Mouse (Mus musculus) skeletal muscle tissue, adult 2 months (tissue): ENCODE results near the gene Adh7.

Experiments used
- DNase-seq: peaks from one replicate; pipeline ENCODE4 v3.0.0-alpha.2; 2012; ENCODE audit warnings: low read depth, low spot score

The Adh7 gene

DNA sequence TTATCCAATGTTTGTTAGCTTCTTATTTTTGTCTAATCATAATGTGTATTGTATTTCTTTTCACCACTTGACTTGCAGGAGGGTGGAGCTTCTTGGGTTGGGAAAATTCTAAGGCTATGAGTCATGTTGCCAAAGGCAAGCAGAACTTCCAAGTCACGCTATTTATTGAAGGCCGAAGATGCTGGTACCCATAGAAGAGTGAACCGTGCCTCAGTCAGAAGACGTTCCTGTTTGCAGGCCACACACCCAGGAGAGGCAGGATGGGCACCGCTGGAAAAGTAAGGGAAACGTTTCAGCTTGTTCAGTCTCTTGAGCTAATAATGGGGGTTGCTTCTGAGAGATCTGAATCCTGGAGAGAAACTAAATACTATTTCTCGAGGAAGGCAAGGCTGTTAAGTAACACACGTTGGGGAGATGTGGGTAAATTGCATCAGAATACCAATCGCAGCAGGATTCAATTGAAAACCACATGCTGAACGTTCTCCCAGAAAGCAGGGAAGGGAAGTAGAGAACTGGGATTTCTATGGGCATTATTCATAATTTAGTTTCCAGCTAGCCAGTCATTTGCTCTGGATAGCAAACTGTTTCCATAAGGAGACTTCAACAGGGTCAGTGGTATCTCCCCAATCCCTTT, at the start of gene Adh7:
Gene Adh7, plus strand, starts transcription at position 130 of the 634 bp plus-strand sequence.
- DNase-seq: no peak

DNA sequence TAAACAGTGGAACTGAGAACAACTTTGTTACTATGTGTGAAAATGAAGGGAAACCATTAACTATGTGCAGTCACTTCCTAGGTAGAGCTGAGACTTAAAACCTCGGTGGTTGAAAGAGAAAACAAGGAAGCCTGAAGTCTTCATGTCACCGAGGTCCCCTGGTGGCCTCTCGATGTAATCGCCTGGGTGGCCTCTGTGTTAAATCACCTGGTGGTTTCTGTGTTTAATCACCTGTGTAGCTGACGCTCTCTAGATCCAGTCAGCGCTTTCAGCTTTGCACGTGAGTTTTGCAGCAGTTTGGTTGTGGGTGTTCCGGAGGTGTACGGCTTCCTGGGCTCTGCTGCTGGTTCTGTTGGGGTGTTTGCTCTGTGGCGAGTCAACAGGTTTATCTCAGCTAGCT, 44.3 kb upstream of the Adh7 start:
- DNase-seq: no peak

DNA sequence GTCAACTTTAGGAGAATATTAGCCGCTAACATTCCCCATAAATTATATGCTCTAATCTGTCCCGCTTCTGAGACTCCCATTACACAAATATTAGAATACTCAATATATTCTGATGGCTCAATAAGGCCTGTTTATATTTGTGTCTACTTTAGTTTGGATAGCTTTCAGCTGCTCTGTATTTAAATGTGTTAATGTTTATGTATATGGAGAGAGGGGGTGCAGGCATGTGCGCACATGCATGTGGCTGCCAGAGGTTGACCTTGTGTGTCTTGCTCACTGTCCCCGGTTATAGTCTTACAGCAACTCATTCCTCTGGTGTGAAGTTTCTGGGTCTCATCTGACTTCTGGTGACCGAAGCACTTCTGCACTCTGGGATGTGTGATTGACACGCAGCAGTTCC, 42.0 kb upstream of the Adh7 start:
- DNase-seq: no peak

DNA sequence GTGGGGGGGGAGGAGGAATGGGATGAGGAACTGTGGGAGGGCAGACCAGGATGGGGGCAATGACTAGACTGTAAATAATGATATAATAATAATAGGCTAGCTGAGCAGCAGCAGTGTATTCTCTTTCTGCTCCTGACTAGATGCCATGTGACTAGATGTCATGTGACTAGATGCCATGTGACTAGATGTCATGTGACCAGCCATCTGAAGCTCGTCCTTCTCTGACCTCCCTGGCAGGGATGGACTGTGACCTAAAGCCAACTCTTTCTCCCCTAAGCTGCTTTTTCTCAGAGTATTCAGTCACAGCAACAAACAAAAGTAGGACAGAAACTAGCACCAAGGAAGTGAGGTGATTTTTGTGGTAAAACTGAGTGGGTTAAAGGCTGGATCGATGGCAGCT, 35.5 kb upstream of the Adh7 start:
- no peak for DNase-seq

DNA sequence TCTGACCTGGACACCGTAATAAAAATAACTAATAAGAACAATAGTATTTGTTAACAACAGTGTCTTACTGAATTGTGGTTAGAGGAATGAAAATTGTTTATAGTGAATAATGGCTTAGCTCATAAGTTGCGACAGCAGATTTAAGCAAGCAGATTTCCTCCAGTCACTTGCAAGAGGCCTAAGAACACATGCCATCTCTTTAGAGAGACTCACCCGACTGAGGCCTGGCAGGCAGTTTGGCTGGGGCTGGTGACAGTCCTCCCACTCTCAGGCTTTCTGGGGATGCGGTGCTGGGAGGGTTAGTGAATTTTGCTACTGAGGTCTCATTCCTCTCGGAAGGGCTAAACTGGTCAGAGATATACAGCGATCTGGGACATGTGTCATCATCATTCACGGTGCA, 34.2 kb upstream of the Adh7 start:
- no peak for DNase-seq

DNA sequence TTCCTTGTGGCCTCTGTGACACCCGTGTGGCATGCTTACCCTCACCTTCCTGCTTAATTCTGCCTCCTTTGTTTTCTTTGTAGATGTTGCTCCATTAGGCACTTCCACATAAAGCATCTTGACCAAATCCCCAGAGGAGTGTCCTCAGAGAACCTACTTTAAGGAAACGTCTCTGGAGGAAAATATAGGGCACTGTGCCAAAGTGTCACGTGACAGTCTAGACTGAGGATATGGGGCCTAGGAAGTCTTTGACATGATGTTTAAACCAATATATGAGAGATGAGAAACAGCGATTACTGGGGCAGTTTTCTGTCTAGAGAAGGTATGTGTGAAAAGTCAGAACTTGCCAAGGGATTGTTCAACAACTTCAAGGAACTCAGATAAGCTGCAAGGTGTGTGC, 32.3 kb upstream of the Adh7 start:
- no peak for DNase-seq

DNA sequence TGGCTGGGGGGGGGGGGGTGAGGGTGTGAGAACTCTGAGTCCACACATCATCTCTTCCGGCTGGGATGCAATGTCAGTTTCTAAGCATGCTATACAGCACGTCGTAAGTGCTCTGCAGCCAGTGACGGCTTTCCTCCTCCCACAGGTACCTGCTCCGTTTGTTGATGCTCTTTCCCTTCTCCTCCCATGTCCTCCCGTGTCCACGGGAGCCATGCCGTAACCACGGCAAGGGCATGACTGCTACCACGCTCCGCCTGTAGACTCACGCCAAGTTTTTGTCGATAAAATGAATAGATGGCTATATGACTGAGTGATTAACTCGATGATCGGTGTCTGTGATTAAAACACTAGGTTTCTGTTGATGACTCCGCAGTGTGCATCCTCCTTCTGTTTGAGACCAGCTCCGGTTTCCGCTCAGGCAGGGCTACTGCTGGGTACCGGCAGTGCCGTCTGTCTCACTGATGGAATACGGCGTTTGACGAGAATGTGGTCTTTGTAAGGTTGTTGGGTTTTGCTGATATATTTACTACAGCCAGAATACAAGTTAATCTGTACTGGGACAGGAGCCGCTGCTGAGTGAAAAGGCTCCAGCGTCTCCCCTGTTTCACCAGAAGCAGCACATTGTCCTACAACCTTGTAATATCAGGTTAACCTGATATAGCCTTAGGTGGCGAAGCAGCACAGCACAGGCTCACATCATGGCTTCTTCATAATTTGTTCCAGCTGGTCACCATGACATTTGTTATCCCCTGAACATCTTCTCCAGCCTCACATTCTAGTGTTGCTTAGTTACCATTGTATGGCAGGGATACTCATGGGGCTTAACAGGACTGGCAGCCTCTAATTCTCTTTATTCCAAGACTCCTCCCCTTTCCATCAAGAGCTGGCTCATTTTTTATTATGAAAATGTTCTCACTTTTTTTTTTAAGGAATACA, 31.3 kb upstream of the Adh7 start:
- DNase-seq: no peak

DNA sequence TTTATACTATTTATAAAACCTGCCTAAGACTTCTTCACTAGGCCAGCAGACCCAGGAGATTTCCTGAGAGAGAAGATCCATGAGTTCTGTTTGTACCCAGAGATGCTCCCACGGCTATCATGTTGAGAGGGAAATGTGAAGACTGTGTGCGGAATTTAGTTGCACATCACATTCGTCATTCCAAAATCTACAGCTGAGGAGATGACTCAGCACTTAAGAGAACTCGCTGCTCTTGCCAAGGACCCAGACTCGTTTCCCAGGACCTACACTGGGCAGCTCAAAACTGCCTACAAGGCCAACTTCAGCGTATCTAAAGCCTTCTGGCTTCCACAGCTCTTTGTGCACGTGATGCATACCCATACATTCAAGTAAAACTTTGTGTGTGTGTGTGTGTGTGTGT, 25.3 kb upstream of the Adh7 start:
- DNase-seq: peak; percentile 43

DNA sequence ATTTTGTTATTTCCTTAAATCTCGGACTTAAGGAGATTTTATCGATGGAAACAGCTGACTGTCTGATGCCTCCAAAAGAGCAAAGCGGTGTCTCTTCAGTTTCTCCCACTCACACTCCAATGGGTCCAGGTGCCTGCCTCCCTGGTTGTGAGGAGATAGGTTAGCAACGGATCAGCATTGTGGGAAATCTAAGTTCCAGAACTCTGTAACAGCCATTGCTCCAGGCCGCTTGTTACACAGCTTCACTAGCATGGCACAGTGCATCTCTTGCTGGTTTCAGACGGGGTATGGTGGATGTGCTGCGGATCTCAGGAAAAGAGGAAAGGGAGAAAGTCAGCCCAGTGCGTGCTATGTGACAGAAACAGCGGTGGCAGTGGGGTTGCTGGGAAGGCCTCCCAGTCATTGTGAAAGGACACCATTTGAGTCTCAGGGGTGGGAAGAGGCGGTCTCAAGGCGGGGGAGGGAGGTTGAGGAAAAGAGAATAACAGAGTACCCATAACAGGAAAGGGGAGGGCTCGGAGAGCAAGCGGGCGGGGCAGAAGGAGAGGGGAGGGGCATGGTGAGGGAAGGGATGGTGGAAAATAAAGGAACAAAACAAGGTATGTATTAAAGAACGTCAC, 23.8 kb upstream of the Adh7 start, which contains the start of gene 4930579F01Rik:
Gene 4930579F01Rik, minus strand, starts transcription at position 143 of the 620 bp plus-strand sequence.
- DNase-seq: no peak

DNA sequence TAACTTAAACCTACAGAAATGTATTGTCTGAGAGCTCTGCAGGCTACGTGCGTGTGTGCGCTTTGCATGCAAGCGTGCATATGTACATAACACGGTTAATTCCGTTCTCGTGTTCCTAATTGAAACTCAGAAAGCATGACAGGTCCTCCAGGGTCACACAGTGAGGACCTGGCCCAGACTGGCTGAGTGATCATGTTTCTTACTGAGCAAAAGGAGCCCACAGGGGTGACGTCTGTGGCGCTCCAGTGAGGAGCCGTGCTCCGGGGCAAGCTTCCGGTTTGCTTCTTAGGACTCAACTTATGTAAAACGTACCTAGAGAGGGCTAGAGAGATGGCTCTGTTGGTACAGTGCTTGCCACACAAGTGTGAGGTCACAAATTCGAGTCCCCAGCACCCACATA, 20.5 kb upstream of the Adh7 start:
- DNase-seq: peak; percentile 58

DNA sequence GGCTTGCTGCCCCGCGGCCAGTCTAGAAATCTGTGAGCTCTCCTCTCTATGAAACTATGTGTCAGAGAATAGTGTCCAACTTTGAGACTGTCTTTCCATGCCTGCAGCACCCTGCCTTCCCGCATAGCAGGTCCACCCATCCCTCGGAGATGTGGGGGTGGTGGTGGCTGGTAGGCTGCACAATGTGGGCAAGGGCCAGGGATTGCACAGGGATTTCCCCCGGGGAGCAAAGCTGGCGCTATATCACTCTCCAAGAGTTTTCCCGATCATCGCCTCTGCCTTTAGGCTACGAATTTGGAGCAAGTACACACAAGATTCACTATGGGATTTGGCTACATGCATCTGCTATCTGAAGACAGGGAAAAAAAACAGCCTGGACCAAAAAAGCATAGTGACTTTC, 20.0 kb upstream of the Adh7 start:
- no peak for DNase-seq

DNA sequence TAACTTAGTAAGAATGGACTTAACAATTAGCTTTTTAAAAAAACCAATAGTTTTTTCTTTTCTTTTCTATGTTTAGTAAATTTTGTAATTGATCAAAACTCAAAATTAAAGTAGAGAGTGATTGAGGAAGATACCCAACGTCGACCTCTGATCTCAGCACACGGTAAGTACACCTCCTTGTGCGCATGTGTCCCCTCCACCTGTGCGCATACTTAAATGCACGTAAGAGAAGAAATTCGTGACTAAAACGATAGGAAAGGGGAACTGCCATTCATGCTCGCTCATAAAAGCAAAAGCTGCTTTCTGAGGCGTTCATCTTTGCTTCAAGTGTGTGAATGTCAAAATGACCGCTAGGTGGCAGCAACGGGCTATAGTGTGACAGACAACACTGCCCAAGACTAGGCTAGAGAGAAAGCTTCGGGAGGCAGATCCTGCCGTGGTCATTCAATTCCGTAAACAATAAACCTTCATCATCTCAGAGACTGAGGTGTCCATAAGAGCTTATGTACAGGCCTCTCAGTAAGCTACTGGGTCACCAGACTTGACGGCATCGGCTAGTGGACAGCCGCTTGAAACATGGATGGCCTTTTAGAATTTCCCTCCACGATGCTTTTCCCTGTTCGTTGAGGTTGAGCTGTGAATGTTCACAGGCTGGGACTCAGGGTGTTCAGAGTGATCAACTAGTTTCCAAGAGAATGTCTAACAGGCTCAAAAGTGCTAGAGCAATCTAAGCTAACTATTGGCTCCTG, 19.4 kb upstream of the Adh7 start:
- DNase-seq: peak; percentile 80

DNA sequence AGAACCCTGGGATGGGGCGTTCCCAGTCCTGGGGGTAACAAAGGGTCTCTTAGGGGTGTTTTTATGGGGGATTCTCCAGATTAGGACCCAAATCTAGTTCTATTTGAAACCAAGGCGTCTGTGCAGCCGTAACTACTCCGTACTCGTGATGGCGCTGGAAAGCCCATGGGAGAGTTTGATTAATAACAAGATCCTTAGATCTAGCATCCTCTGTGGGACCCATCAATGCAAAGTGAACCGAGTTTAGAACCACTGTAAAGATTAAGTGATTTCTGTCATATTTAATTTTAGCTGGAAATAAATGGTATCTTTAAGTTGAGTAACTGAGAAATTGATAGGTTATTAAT, 18.9 kb upstream of the Adh7 start:
- DNase-seq: no peak

DNA sequence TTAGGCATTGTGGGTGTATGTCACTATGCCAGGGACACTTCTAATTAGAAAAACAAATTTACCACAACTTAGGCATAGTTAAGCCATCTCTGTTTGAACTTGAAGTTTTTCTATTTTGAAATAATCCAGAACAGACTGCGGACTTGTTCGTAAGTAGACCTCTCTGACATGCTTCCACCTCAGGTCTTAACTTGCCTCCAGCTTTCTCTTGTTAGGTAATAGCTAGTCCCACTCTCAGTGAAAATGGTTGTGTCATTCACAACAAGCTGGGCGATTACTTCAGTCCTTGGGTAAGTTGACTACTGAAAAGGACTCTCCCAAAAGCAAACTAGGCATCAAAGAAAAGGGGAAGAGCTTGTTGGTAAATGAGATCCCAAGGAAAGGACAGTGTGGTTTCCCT, 8.7 kb upstream of the Adh7 start:
- DNase-seq: no peak

DNA sequence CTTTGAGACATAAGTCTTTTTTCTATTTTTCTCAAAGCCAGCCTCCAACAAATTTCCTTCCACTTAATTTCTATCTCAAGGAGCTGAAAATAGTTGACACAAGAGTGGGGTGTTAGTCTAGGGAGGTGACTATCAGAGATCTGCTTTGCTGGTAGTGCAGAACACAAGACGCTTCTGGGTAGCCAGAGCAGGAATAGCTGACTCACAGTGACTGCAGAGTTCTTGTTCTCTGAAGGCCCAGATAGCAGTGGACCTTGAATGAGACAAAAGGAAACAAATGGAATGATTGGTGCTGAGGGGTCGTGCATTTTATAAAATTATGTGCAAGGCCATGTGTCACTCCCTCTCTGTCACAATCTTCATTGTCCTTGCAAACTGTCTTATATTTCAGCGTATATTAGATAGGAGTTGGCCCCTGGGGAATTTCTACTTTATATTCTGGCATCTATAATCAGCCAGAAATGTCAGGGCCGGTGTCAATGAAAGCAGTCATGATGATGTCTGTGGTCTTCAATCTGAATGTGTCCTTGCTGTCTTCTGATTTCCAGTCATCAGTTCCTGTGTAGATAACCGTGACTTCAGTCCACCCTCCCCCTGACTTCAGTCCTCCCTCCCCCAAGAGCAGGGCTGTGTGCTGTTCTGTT, 7.0 kb upstream of the Adh7 start:
- no peak for DNase-seq

DNA sequence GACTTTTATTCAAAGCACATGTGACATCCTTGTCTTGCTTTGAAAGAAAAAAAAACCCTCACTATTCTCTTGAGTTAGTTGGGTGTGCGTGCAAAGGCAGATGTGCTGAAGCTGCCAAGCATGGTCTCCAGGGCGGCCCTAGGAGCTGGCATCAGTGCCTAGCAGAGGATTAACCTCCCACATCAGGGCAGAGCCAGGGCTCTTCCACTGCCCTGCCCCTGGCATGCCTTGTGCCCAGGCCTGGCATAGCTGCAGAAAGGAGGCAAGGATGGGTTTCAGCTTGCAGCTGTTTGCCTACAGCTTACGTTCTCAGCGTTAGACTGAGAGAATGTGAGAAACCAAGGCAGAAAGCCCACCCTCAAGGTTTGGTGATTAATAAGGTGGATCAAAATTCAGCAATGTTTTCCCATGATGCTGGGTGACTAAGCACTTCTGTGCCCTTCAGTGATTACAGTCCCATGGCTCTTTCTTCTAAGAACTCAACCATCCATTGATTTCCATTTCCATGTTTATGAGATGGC, 5.1 kb upstream of the Adh7 start:
- DNase-seq: no peak

DNA sequence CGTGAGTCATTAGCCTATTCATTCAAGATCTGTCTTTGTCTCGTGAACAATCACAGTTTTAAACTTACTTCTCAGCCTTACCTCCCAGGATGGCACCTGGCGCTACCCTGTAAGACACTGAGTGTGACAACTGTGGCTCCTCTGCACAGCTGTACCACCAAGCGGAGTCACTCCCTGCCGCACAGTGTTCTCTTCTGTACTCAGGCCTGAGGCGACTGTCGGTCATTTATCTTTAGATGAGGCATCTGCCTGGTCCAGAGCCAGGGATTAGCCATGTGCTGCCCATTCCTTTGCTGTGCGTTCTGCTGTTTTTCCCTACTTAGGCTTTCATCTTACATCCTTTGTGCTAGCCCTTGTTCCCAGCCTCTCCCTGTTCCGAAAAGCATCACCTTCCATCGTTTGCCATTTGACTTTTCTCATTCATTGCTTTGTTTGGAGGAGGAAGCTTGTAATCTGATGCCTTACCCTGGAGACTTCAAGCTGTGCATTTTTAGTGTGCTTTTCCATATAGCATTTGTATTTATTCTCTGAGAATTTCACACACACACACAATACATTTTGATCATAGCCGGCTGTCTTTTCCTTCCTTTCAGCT, 2.1 kb upstream of the Adh7 start:
- DNase-seq: no peak

DNA sequence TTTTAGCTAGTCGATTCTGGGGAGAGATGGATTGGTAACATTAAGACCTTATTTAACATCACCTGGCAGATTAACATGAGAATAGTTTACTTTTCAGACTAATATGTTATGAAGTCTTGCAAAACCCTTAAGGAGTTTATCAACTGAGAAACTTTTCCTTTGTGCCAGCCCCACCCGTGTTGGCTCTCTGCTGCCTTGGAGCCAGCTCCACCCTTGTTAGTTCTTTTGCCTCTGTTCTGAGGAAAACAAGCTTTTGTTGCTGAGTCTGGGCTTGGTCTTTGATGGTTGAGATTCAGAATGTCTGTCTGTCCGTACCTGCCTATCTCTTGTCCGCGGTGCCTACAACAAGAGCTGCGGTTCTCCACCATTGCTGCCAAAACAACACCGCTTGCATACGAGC, 1.5 kb upstream of the Adh7 start:
- no peak for DNase-seq

DNA sequence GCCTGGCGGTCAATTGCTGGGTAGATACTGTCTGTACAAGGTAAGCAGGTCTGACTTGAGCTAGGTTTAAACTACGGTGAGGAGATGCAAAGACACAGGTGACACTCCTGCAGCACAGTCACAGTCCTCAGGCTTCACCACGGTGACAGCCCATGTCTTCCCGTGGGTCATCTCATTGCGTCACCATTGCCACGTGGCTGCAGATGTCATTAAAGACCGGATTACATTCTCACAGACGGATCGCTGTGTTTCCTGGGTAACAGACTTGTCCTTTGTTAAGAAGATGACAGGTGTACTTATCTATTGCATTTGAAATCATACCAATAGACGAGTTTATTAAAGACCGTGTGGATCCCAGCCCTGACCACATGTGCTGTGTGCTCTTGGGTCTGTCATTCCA, 3.6 kb downstream of the Adh7 start:
- no peak for DNase-seq

DNA sequence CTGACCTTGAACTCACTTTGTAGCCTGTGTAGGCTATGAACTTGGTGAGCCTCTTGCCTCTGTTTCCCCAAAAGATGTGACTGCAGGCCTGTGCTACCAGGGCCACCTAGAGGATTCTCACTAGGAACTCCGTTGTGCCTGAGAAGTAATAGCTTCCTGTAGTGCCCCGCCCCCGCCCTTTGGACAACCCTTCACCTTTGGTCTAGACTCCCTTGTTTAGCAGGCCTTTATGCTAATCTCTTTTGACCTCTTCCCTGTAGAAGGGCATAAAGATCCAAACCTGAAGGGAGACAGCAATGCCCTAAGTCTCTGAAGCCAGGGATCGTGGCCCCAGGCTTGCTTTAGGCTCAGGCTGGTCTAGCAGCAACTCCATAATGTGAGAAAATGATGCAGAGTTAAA, 5.0 kb downstream of the Adh7 start:
- DNase-seq: no peak

DNA sequence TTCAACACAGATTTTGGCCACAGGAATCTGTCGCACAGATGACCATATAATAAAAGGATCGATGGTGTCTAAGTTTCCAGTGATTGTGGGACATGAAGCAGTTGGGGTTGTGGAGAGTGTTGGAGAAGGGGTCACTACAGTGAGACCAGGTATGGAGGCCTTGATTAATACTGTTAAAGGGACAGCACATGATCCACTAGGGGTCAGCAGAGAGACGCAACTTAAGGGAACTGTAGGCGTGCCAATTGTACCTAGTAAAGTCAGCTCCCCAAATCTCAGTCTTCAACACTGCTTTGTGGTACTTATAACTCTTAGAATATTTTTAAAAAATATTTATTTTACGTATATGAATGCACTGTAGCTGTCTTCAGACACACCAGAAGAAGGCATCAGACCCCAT, 5.4 kb downstream of the Adh7 start:
- DNase-seq: peak; percentile 57
